Mouse (Mus musculus) kidney, embryonic 15.5 days (tissue): ENCODE data around the gene Gm20425. TPM values are rescaled to one million over a fixed set of nuclear protein-coding genes. Genes with fewer than 3 reads are reported as not detected.

Source experiments
- ATAC-seq: fragments of 200-750 bp; cut with Nextera tagmentation; replicated peaks from 2 replicates; pipeline ENCODE4 v1.8.0; 2017; ENCODE audit warnings: moderate TSS enrichment; ENCODE audit not compliant: low FRiP score
- H3K27ac ChIP-seq: fragments of 300-500 bp; sonication (generic); 2 replicates; pipeline ENCODE4 v1.5.1; 2015; ENCODE audit warnings: mild to moderate bottlenecking, inconsistent platforms
- H3K27me3 ChIP-seq: fragments of 300-500 bp; sonication (generic); 2 replicates; pipeline ENCODE4 v1.6.1; 2015; ENCODE audit warnings: inconsistent platforms
- H3K36me3 ChIP-seq: fragments of 300-500 bp; sonication (generic); 2 replicates; pipeline ENCODE4 v1.6.1; 2015; ENCODE audit warnings: inconsistent platforms
- H3K4me1 ChIP-seq: fragments of 300-500 bp; sonication (generic); 2 replicates; pipeline ENCODE4 v1.6.1; 2015; ENCODE audit warnings: inconsistent platforms
- H3K4me2 ChIP-seq: fragments of 300-500 bp; sonication (generic); 2 replicates; pipeline ENCODE4 v1.6.1; 2015; ENCODE audit warnings: moderate library complexity, mild to moderate bottlenecking, inconsistent platforms
- H3K4me3 ChIP-seq: fragments of 300-500 bp; sonication (generic); replicated peaks from 2 replicates; pipeline ENCODE4 v1.5.1; 2015; ENCODE audit warnings: mild to moderate bottlenecking, inconsistent platforms
- H3K9ac ChIP-seq: fragments of 300-500 bp; sonication (generic); 2 replicates; pipeline ENCODE4 v1.6.1; 2015; ENCODE audit warnings: mild to moderate bottlenecking, inconsistent platforms
- H3K9me3 ChIP-seq: fragments of 300-500 bp; sonication (generic); replicated peaks from 2 replicates; pipeline ENCODE4 v1.6.1; 2016; ENCODE audit warnings: inconsistent platforms
- WGBS: fragments of 180-500 bp; shearing (Covaris S2); methylation state at CpG from one replicate; pipeline ENCODE4 v1.1.7; 2015; ENCODE audit warnings: mixed read lengths; 5-methylcytosine and 5-hydroxymethylcytosine counted together
- polyA plus RNA-seq: library from polyadenylated mRNA; unstranded; fragments of >200 nt; fragmentation: Nextera tagmentation; extraction: Ambion mirVana; gene quantifications from 2 replicates; pipeline ENCODE4 v1.2.1, GENCODE M21; 2015

The Gm20425 gene
- polyA plus RNA-seq, 1 experiment from 2014 or later, result 1.1 TPM

GRCm38 (mm10) chr9:103213631-103214030 lies 16.5 kb downstream of the Gm20425 start:
- no peaks in the 10 kb centered on the region for H3K9me3 ChIP-seq
- no peaks in the 10 kb centered on the region for H3K36me3 ChIP-seq
- no peak overlapping the region for H3K4me2 ChIP-seq
- no peak overlapping the region for H3K4me3 ChIP-seq
- H3K27ac ChIP-seq, result no peak overlapping the region
- no peak for ATAC-seq
- H3K27me3 ChIP-seq, result 0 out of 2 replicates have a peak, but pooled peaks cover 3% of the 10 kb centered on the region
- WGBS, result 76% methylated on average over 2 of the region's 2 CpGs
- H3K9ac ChIP-seq, result no peak overlapping the region
- no peaks in the 10 kb centered on the region for H3K4me1 ChIP-seq

GRCm38 (mm10) chr9:103212654-103213420 lies 17.3 kb downstream of the Gm20425 start:
- H3K27me3 ChIP-seq, result 0 out of 2 replicates have a peak, but pooled peaks cover 4% of the 10 kb centered on the region
- no peaks in the 10 kb centered on the region for H3K36me3 ChIP-seq
- ATAC-seq, result no peak
- H3K4me3 ChIP-seq, result peak overlapping the region; percentile 36
- H3K27ac ChIP-seq, result no peak overlapping the region
- H3K9ac ChIP-seq, result no peak overlapping the region
- WGBS, result 60% methylated on average over 28 of the region's 28 CpGs
- H3K4me1 ChIP-seq, result 0 out of 2 replicates have a peak, but pooled peaks cover 3% of the 10 kb centered on the region
- peak overlapping the region; percentile 56 for H3K4me2 ChIP-seq
- no peaks in the 10 kb centered on the region for H3K9me3 ChIP-seq

GRCm38 (mm10) chr9:103208802-103209423 lies 21.2 kb downstream of the Gm20425 start:
- no peak overlapping the region for H3K4me2 ChIP-seq
- no peak for ATAC-seq
- 61% methylated on average over 6 of the region's 6 CpGs for WGBS
- no peak overlapping the region for H3K9ac ChIP-seq
- no peaks in the 10 kb centered on the region for H3K9me3 ChIP-seq
- H3K4me1 ChIP-seq, result 0 out of 2 replicates have a peak, but pooled peaks cover 3% of the 10 kb centered on the region
- H3K36me3 ChIP-seq, result no peaks in the 10 kb centered on the region
- H3K27ac ChIP-seq, result no peak overlapping the region
- H3K4me3 ChIP-seq, result no peak overlapping the region
- 0 out of 2 replicates have a peak, but pooled peaks cover 4% of the 10 kb centered on the region for H3K27me3 ChIP-seq

GRCm38 (mm10) chr9:103207846-103208245 lies 22.3 kb downstream of the Gm20425 start:
- Histone ChIP-seq H3K9ac (no peak overlapping the region), H3K4me1 (0 out of 2 replicates have a peak, but pooled peaks cover 3% of the 10 kb centered on the region), H3K27ac (no peak overlapping the region), H3K36me3 (no peaks in the 10 kb centered on the region), H3K27me3 (0 out of 2 replicates have a peak, but pooled peaks cover 4% of the 10 kb centered on the region), H3K9me3 (no peaks in the 10 kb centered on the region), H3K4me2 (peak overlapping the region; percentile 59), H3K4me3 (peak overlapping the region; percentile 31)
- peak; percentile 74 for ATAC-seq
- 9% methylated on average over 16 of the region's 16 CpGs for WGBS

GRCm38 (mm10) chr9:103205786-103206185 lies 24.3 kb downstream of the Gm20425 start:
- Histone ChIP-seq H3K36me3 (no peaks in the 10 kb centered on the region), H3K4me2 (no peak overlapping the region), H3K27ac (no peak overlapping the region), H3K9ac (no peak overlapping the region), H3K4me3 (no peak overlapping the region), H3K4me1 (peaks cover 8% of the 10 kb centered on the region; the same call in 1 of the 2 replicates), H3K9me3 (no peaks in the 10 kb centered on the region), H3K27me3 (0 out of 2 replicates have a peak, but pooled peaks cover 4% of the 10 kb centered on the region)
- WGBS, result 93% methylated on average over 5 of the region's 5 CpGs
- ATAC-seq, result no peak

- under 1% methylated on average over 45 of the region's 45 CpGs for WGBS
- peaks cover 34% of the 10 kb centered on the region for H3K36me3 ChIP-seq
- peak; percentile 99 for ATAC-seq
- H3K27me3 ChIP-seq, result no peaks in the 10 kb centered on the region
- H3K4me3 ChIP-seq, result peak within 1 kb of the TSS; percentile 90
- peak within 1 kb of the TSS; percentile 68 for H3K4me2 ChIP-seq
- H3K9ac ChIP-seq, result peak within 1 kb of the TSS; percentile 79
- H3K9me3 ChIP-seq, result no peaks in the 10 kb centered on the region
- H3K27ac ChIP-seq, result peak within 1 kb of the TSS; percentile 87
- H3K4me1 ChIP-seq, result peaks cover 5% of the 10 kb centered on the region; the same call in 1 of the 2 replicates
These were observed 28.4 kb downstream of the Gm20425 start, which contains the start of gene Srprb for GRCm38 (mm10) chr9:103201561-103202260. TSS of gene Srprb (minus strand) at chr9:103202137.

- no peak overlapping the region for H3K4me2 ChIP-seq
- H3K36me3 ChIP-seq, result peaks cover 60% of the 10 kb centered on the region
- H3K9me3 ChIP-seq, result no peaks in the 10 kb centered on the region
- ATAC-seq, result no peak
- no peaks in the 10 kb centered on the region for H3K27me3 ChIP-seq
- no peak overlapping the region for H3K27ac ChIP-seq
- 96% methylated on average over 4 of the region's 4 CpGs for WGBS
- H3K4me1 ChIP-seq, result no peaks in the 10 kb centered on the region
- no peak overlapping the region for H3K9ac ChIP-seq
- H3K4me3 ChIP-seq, result no peak overlapping the region
These were observed 41.7 kb downstream of the Gm20425 start for GRCm38 (mm10) chr9:103188416-103188815.

- Histone ChIP-seq H3K9me3 (no peaks in the 10 kb centered on the region), H3K9ac (no peak overlapping the region), H3K4me3 (no peak overlapping the region), H3K4me1 (no peaks in the 10 kb centered on the region), H3K27me3 (no peaks in the 10 kb centered on the region), H3K27ac (no peak overlapping the region), H3K36me3 (peaks cover 43% of the 10 kb centered on the region), H3K4me2 (no peak overlapping the region)
- no peak for ATAC-seq
- 73% methylated on average over 9 of the region's 9 CpGs for WGBS
These were observed 43.4 kb downstream of the Gm20425 start for GRCm38 (mm10) chr9:103186747-103187146.

- ATAC-seq, result no peak
- WGBS, result 89% methylated on average over 8 of the region's 8 CpGs
- no peaks in the 10 kb centered on the region for H3K9me3 ChIP-seq
- no peak overlapping the region for H3K9ac ChIP-seq
- H3K4me2 ChIP-seq, result no peak overlapping the region
- H3K27ac ChIP-seq, result no peak overlapping the region
- no peaks in the 10 kb centered on the region for H3K27me3 ChIP-seq
- H3K36me3 ChIP-seq, result peaks cover 35% of the 10 kb centered on the region
- no peak overlapping the region for H3K4me3 ChIP-seq
- H3K4me1 ChIP-seq, result peaks cover 3% of the 10 kb centered on the region; the same call in 1 of the 2 replicates
These were observed 44.2 kb downstream of the Gm20425 start for GRCm38 (mm10) chr9:103185946-103186345.

- 66% methylated on average over 4 of the region's 4 CpGs for WGBS
- ATAC-seq, result no peak
- no peak overlapping the region for H3K4me2 ChIP-seq
- H3K9ac ChIP-seq, result no peak overlapping the region
- peaks cover 24% of the 10 kb centered on the region for H3K36me3 ChIP-seq
- no peaks in the 10 kb centered on the region for H3K9me3 ChIP-seq
- no peak overlapping the region for H3K4me3 ChIP-seq
- no peaks in the 10 kb centered on the region for H3K27me3 ChIP-seq
- H3K27ac ChIP-seq, result no peak overlapping the region
- peaks cover 13% of the 10 kb centered on the region for H3K4me1 ChIP-seq
These were observed 45.3 kb downstream of the Gm20425 start for GRCm38 (mm10) chr9:103184855-103185254.

GRCm38 (mm10) chr9:103181886-103182285 lies 48.2 kb downstream of the Gm20425 start:
- Histone ChIP-seq H3K4me2 (no peak overlapping the region), H3K4me1 (peaks cover 13% of the 10 kb centered on the region), H3K36me3 (no peaks in the 10 kb centered on the region), H3K4me3 (no peak overlapping the region), H3K9me3 (no peaks in the 10 kb centered on the region), H3K27me3 (no peaks in the 10 kb centered on the region), H3K27ac (no peak overlapping the region), H3K9ac (no peak overlapping the region)
- ATAC-seq, result no peak
- 87% methylated on average over 8 of the region's 8 CpGs for WGBS
